21 mouse cellular contexts compared by ENCODE assay signal in the genomic region with DNA sequence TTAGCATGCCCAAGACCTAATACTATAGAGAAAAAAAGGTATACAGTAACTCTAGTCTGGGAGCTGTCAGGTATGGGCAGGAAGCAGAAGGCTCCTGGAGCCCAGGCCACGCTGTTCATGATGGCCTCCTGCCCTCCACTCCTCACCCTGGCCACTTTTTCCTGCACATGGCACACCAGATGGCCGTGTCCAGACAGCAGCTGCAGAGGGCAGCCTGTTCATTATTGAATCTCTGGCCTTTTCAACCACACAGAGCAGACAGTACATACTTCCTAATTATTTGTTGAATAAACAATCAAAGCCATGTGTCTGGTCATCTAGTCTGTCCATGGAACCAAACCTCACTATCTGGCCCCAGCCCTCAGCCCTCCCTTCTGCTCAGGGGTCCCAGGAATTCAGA. TPM values are rescaled to one million over a fixed set of nuclear protein-coding genes. Genes with fewer than 3 reads are reported as not detected.
DNase-seq lines count a peak whose midpoint lies in the region; ATAC-seq and TF ChIP-seq lines count a peak whose summit lies in the region.
"Had no signal": no experiment of that assay in that cellular context is flagged by ENCODE, and none has a peak within 500 bp of the region (broad histone marks: within the 10 kb centered on the region; RNA-seq: fewer than 3 reads in every experiment).

No protein-coding gene starts in this region.

- H3K27me3 ChIP-seq in intestine, embryonic 15.5 days (replicated peaks) = no peaks in the 10 kb centered on the region
- 0 out of 2 replicates have a peak, but pooled peaks cover 11% of the 10 kb centered on the region for H3K27me3 ChIP-seq in intestine, postnatal 0 days (replicated peaks; ENCODE audit: control insufficient read depth, insufficient read depth, low read length)
- H3K27me3 ChIP-seq in forebrain, embryonic 15.5 days = no peaks in the 10 kb centered on the region
- H3K27me3 ChIP-seq: embryonic facial prominence, embryonic 13.5 days; neural tube, embryonic 13.5 days had no signal

- 75% methylated on average over 2 of the region's 2 CpGs for WGBS in intestine, embryonic 15.5 days
- WGBS in intestine, postnatal 0 days = 81% methylated on average over 2 of the region's 2 CpGs
- 80% methylated on average over 2 of the region's 2 CpGs for WGBS in forebrain, embryonic 15.5 days

- H3K36me3 ChIP-seq in intestine, embryonic 15.5 days = peaks cover 20% of the 10 kb centered on the region
- H3K36me3 ChIP-seq in intestine, postnatal 0 days (ENCODE audit: control insufficient read depth, insufficient read depth) = peaks cover 40% of the 10 kb centered on the region
- no peaks in the 10 kb centered on the region for H3K36me3 ChIP-seq in forebrain, embryonic 15.5 days

- H3K4me3 ChIP-seq in intestine, embryonic 15.5 days (replicated peaks) = no peak overlapping the region
- H3K4me3 ChIP-seq in intestine, postnatal 0 days (ENCODE audit: low read depth, low read length) = no peak overlapping the region
- no peak overlapping the region for H3K4me3 ChIP-seq in forebrain, embryonic 15.5 days
- H3K4me3 ChIP-seq: embryonic facial prominence, embryonic 13.5 days; neural tube, embryonic 13.5 days had no signal

- H3K27ac ChIP-seq in intestine, embryonic 15.5 days = no peak overlapping the region
- H3K27ac ChIP-seq in intestine, postnatal 0 days (ENCODE audit: low read depth, low read length) = no peak overlapping the region
- no peak overlapping the region for H3K27ac ChIP-seq in forebrain, embryonic 15.5 days (replicated peaks)
- H3K27ac ChIP-seq: embryonic facial prominence, embryonic 13.5 days; hindbrain, embryonic 14.5 days; kidney, postnatal 0 days; neural tube, embryonic 13.5 days had no signal

- DNase-seq in Muller cell, postnatal 12 days (ENCODE audit: inconsistent ontology term) = peak; percentile 17
- peak; percentile 88 for DNase-seq in cerebellum, adult 11-12 months
- DNase-seq in cerebellum, postnatal 14 days = peak; percentile 79 to 81
- DNase-seq in lung, postnatal 10 days = no peak
- DNase-seq: B cell, adult 2 months; gastrocnemius, postnatal 36 days; kidney, adult 11 months; liver; liver, postnatal 0 days; lung, postnatal 14 days; spleen, adult 18-20 months had no signal

- ATAC-seq in intestine, embryonic 15.5 days = 0 out of 2 replicates have a peak, but pooled peaks have one; percentile 47
- ATAC-seq in intestine, postnatal 0 days = no peak
- ATAC-seq in forebrain, embryonic 15.5 days (replicated peaks) = no peak
- ATAC-seq: forebrain, embryonic 14.5 days; liver, postnatal 0 days had no signal

- H3K4me1 ChIP-seq in intestine, embryonic 15.5 days (replicated peaks) = no peaks in the 10 kb centered on the region
- H3K4me1 ChIP-seq in intestine, postnatal 0 days (replicated peaks; ENCODE audit: control insufficient read depth, insufficient read depth, low read length) = no peaks in the 10 kb centered on the region
- no peaks in the 10 kb centered on the region for H3K4me1 ChIP-seq in forebrain, embryonic 15.5 days
- H3K4me1 ChIP-seq: embryonic facial prominence, embryonic 13.5 days; neural tube, embryonic 13.5 days had no signal

- no peak overlapping the region for H3K9ac ChIP-seq in intestine, embryonic 15.5 days
- no peak overlapping the region for H3K9ac ChIP-seq in intestine, postnatal 0 days (ENCODE audit: low read depth, low read length)
- H3K9ac ChIP-seq in forebrain, embryonic 15.5 days (replicated peaks) = no peak overlapping the region
- H3K9ac ChIP-seq: embryonic facial prominence, embryonic 13.5 days; hindbrain, embryonic 14.5 days; liver, postnatal 0 days; neural tube, embryonic 13.5 days had no signal

- H3K9me3 ChIP-seq in intestine, embryonic 15.5 days = no peaks in the 10 kb centered on the region
- H3K9me3 ChIP-seq in intestine, postnatal 0 days (ENCODE audit: control insufficient read depth) = no peaks in the 10 kb centered on the region
- no peaks in the 10 kb centered on the region for H3K9me3 ChIP-seq in forebrain, embryonic 15.5 days
- H3K9me3 ChIP-seq: embryonic facial prominence, embryonic 13.5 days; neural tube, embryonic 13.5 days had no signal

- H3K4me2 ChIP-seq in intestine, embryonic 15.5 days (replicated peaks) = no peak overlapping the region
- no peak overlapping the region for H3K4me2 ChIP-seq in intestine, postnatal 0 days (replicated peaks; ENCODE audit: low read depth)
- H3K4me2 ChIP-seq in forebrain, embryonic 15.5 days (replicated peaks) = no peak overlapping the region
- H3K4me2 ChIP-seq: embryonic facial prominence, embryonic 13.5 days; hindbrain, embryonic 14.5 days; neural tube, embryonic 13.5 days had no signal

- no peak for TF ChIP-seq CTCF in intestine, postnatal 0 days (IDR thresholded peaks at IDR 0.05; ENCODE audit: low read depth)

RNA-seq across cellular contexts. Expression of a gene that starts 11.5 kb away (rescaled TPM):
- polyA plus RNA-seq in intestine, embryonic 15.5 days (2015; fragmentation: Nextera tagmentation; extraction: Ambion mirVana) = 127 and 128 TPM in 2 replicates
- polyA plus RNA-seq in intestine, postnatal 0 days (2015; fragmentation: Nextera tagmentation; extraction: Ambion mirVana) = 61.2 and 62.5 TPM in 2 replicates
- polyA plus RNA-seq in forebrain, embryonic 15.5 days (2015; fragmentation: Nextera tagmentation; extraction: Ambion mirVana) = 55.1 and 64.8 TPM in 2 replicates

RNA-seq across cellular contexts. Expression of a gene that starts 14.4 kb away (rescaled TPM):
- polyA plus RNA-seq in intestine, embryonic 15.5 days (2015; fragmentation: Nextera tagmentation; extraction: Ambion mirVana) = not detected in 2 replicates
- not detected in 2 replicates for polyA plus RNA-seq in intestine, postnatal 0 days (2015; fragmentation: Nextera tagmentation; extraction: Ambion mirVana)
- polyA plus RNA-seq in forebrain, embryonic 15.5 days (2015; fragmentation: Nextera tagmentation; extraction: Ambion mirVana) = not detected in 2 replicates
- polyA plus RNA-seq: forebrain, embryonic 14.5 days; heart, embryonic 16.5 days; hindbrain, embryonic 14.5 days; kidney, postnatal 0 days; liver, postnatal 0 days; neural tube, embryonic 13.5 days; stomach, embryonic 14.5 days had no signal

RNA-seq across cellular contexts. Expression of a gene that starts 20.2 kb away (rescaled TPM):
- not detected in 2 replicates for polyA plus RNA-seq in intestine, embryonic 15.5 days (2015; fragmentation: Nextera tagmentation; extraction: Ambion mirVana)
- polyA plus RNA-seq in intestine, postnatal 0 days (2015; fragmentation: Nextera tagmentation; extraction: Ambion mirVana) = not detected in 2 replicates
- not detected in 2 replicates for polyA plus RNA-seq in forebrain, embryonic 15.5 days (2015; fragmentation: Nextera tagmentation; extraction: Ambion mirVana)
- polyA plus RNA-seq: forebrain, embryonic 14.5 days; heart, embryonic 16.5 days; hindbrain, embryonic 14.5 days; liver, postnatal 0 days; neural tube, embryonic 13.5 days; stomach, embryonic 14.5 days had no signal

RNA-seq across cellular contexts. Expression of a gene that starts 26.1 kb away (rescaled TPM):
- 1.3 and 2.7 TPM in 2 replicates for polyA plus RNA-seq in intestine, embryonic 15.5 days (2015; fragmentation: Nextera tagmentation; extraction: Ambion mirVana)
- polyA plus RNA-seq in intestine, postnatal 0 days (2015; fragmentation: Nextera tagmentation; extraction: Ambion mirVana) = 72.5 and 81.0 TPM in 2 replicates
- 0.27 TPM in 1 of 2 replicates, not detected in the other for polyA plus RNA-seq in forebrain, embryonic 15.5 days (2015; fragmentation: Nextera tagmentation; extraction: Ambion mirVana)
- polyA plus RNA-seq: forebrain, embryonic 14.5 days; neural tube, embryonic 13.5 days; stomach, embryonic 14.5 days had no signal

RNA-seq across cellular contexts. Expression of a gene that starts 26.3 kb away (rescaled TPM):
- polyA plus RNA-seq in intestine, embryonic 15.5 days (2015; fragmentation: Nextera tagmentation; extraction: Ambion mirVana) = 17.2 and 17.3 TPM in 2 replicates
- 30.4 and 31.7 TPM in 2 replicates for polyA plus RNA-seq in intestine, postnatal 0 days (2015; fragmentation: Nextera tagmentation; extraction: Ambion mirVana)
- 31.3 and 33.2 TPM in 2 replicates for polyA plus RNA-seq in forebrain, embryonic 15.5 days (2015; fragmentation: Nextera tagmentation; extraction: Ambion mirVana)
